Comparison of ENCODE assay signal across 18 mouse cellular contexts in the genomic region with DNA sequence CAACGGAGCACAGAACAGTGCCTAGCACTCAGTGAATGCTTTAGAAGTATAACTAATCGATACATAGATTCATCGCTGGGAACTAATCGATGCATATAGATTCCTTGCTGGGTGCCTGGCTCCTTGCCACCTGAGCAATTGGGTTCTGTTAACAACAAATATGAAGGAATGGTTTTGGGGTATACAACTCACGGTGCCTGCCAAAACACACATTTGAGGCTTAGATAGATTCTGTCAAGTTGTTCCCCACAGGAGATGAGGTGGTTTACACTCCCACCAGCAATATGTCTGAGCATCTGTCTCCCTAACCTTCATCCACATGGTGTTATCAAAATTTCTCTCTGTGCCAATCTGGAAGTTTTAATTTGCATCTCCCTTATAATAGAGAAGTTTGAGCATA. TPM values are rescaled to one million over a fixed set of nuclear protein-coding genes. Genes with fewer than 3 reads are reported as not detected.
DNase-seq lines count a peak whose midpoint lies in the region; ATAC-seq and TF ChIP-seq lines count a peak whose summit lies in the region.
"Had no signal": no experiment of that assay in that cellular context is flagged by ENCODE, and none has a peak within 500 bp of the region (broad histone marks: within the 10 kb centered on the region; RNA-seq: fewer than 3 reads in every experiment).

No protein-coding gene starts in this region.

- peaks cover 9% of the 10 kb centered on the region for H3K4me1 ChIP-seq in forebrain, embryonic 16.5 days (replicated peaks; ENCODE audit: control insufficient read depth, insufficient read depth, low read length)
- no peaks in the 10 kb centered on the region for H3K4me1 ChIP-seq in forebrain, embryonic 11.5 days (replicated peaks; ENCODE audit: control insufficient read depth, insufficient read depth, low read length)
- 0 out of 2 replicates have a peak, but pooled peaks cover 3% of the 10 kb centered on the region for H3K4me1 ChIP-seq in kidney, adult 2 months (ENCODE audit: control insufficient read depth, insufficient read depth, low read length)

- intact Hi-C loops in left cerebral cortex, postnatal 10 days (cut with DNase I) = no loop called here

- no peak for DNase-seq in forebrain, embryonic 11.5 days (ENCODE audit: low spot score)
- DNase-seq in layer of hippocampus, adult 18-20 months (ENCODE audit: low spot score in 2 of 2) = peak; percentile 80 to 94
- peak; percentile 40 to 63 for DNase-seq in left cerebral cortex, postnatal 10 days (ENCODE audit: extremely low spot score in 1 of 2, low spot score in 2 of 2)
- DNase-seq in right cerebral cortex, postnatal 36 days (ENCODE audit: low spot score in 2 of 2) = peak; percentile 58 to 61
- no peak for DNase-seq in ovary, postnatal 10 days (ENCODE audit: low spot score)
- DNase-seq in thymus, postnatal 0 days (ENCODE audit: low spot score) = no peak
- no peak for DNase-seq in kidney, adult 2 months
- DNase-seq: cerebellum, adult 11 months; cerebellum, postnatal 36 days; gastrocnemius, postnatal 14 days; kidney, adult 11 months; kidney, postnatal 36 days; lung, postnatal 14 days; thymus, postnatal 14 days had no signal

- H3K4me3 ChIP-seq in forebrain, embryonic 16.5 days (replicated peaks; ENCODE audit: low read length) = no peak overlapping the region
- no peak overlapping the region for H3K4me3 ChIP-seq in forebrain, embryonic 11.5 days (ENCODE audit: low read depth, low read length)
- H3K4me3 ChIP-seq in kidney, adult 2 months (ENCODE audit: insufficient read depth, low read depth, low read length) = no peak overlapping the region
- H3K4me3 ChIP-seq: hindbrain, embryonic 15.5 days had no signal

- H3K4me2 ChIP-seq in forebrain, embryonic 16.5 days (ENCODE audit: low read length) = no peak overlapping the region
- no peak overlapping the region for H3K4me2 ChIP-seq in forebrain, embryonic 11.5 days (ENCODE audit: low read depth, low read length, severe bottlenecking)
- H3K4me2 ChIP-seq: heart, embryonic 11.5 days; hindbrain, embryonic 15.5 days had no signal

- no peak overlapping the region for H3K27ac ChIP-seq in forebrain, embryonic 16.5 days (ENCODE audit: low read length)
- no peak overlapping the region for H3K27ac ChIP-seq in forebrain, embryonic 11.5 days (ENCODE audit: low read depth, low read length)
- H3K27ac ChIP-seq in kidney, adult 2 months (ENCODE audit: insufficient read depth, low read depth, low read length) = no peak overlapping the region
- H3K27ac ChIP-seq: hindbrain, embryonic 15.5 days had no signal

- H3K9ac ChIP-seq in forebrain, embryonic 16.5 days (replicated peaks; ENCODE audit: low read depth, low read length) = no peak overlapping the region
- H3K9ac ChIP-seq in forebrain, embryonic 11.5 days (ENCODE audit: low read length) = no peak overlapping the region
- H3K9ac ChIP-seq: hindbrain, embryonic 15.5 days had no signal

- no peaks in the 10 kb centered on the region for H3K36me3 ChIP-seq in forebrain, embryonic 16.5 days (ENCODE audit: control insufficient read depth, insufficient read depth)
- H3K36me3 ChIP-seq in forebrain, embryonic 11.5 days (ENCODE audit: control insufficient read depth, insufficient read depth, low read length) = no peaks in the 10 kb centered on the region
- H3K36me3 ChIP-seq in kidney, adult 2 months (ENCODE audit: control insufficient read depth, insufficient read depth, low read length) = no peaks in the 10 kb centered on the region
- H3K36me3 ChIP-seq: hindbrain, embryonic 15.5 days had no signal

- WGBS in forebrain, embryonic 16.5 days = 65% methylated on average over 5 of the region's 5 CpGs
- WGBS in forebrain, embryonic 11.5 days = 94% methylated on average over 5 of the region's 5 CpGs
- 95% methylated on average over 5 of the region's 5 CpGs for WGBS in kidney, adult 2 months

- peak; percentile 77 for ATAC-seq in forebrain, embryonic 16.5 days
- ATAC-seq in forebrain, embryonic 11.5 days (replicated peaks; ENCODE audit: low FRiP score) = no peak
- ATAC-seq: activated CD4-positive, CD25-positive, alpha-beta regulatory T cell, adult 4 months had no signal

- no peaks in the 10 kb centered on the region for H3K27me3 ChIP-seq in forebrain, embryonic 16.5 days (replicated peaks; ENCODE audit: control insufficient read depth, insufficient read depth, low read length)
- H3K27me3 ChIP-seq in forebrain, embryonic 11.5 days (ENCODE audit: control insufficient read depth, insufficient read depth, low read length) = no peaks in the 10 kb centered on the region
- no peaks in the 10 kb centered on the region for H3K27me3 ChIP-seq in kidney, adult 2 months (replicated peaks; ENCODE audit: control insufficient read depth, insufficient read depth, low read length)
- H3K27me3 ChIP-seq: hindbrain, embryonic 15.5 days had no signal

- no peak for TF ChIP-seq CTCF in kidney, adult 2 months (conservative IDR thresholded peaks at IDR 0.05; ENCODE audit: insufficient read depth, insufficient read length, low read depth, low read length)

- TF ChIP-seq POLR2A in kidney, adult 2 months (IDR thresholded peaks at IDR 0.05; ENCODE audit: low read depth, low read length) = no peak

- H3K9me3 ChIP-seq in forebrain, embryonic 16.5 days (ENCODE audit: control insufficient read depth, low read length) = no peaks in the 10 kb centered on the region
- no peaks in the 10 kb centered on the region for H3K9me3 ChIP-seq in forebrain, embryonic 11.5 days (ENCODE audit: control insufficient read depth, low read length)
- H3K9me3 ChIP-seq: hindbrain, embryonic 15.5 days had no signal

RNA-seq across cellular contexts. Expression of a gene that starts 10.7 kb away (rescaled TPM):
- 139 and 173 TPM in 2 replicates for polyA plus RNA-seq in forebrain, embryonic 16.5 days (2015; fragmentation: Nextera tagmentation; extraction: Ambion mirVana)
- polyA plus RNA-seq in forebrain, embryonic 11.5 days (2014; fragmentation: Nextera tagmentation; extraction: Ambion mirVana) = 433 and 456 TPM in 2 replicates
- 10 to 100 TPM; 40.5 to 41.4 TPM for total RNA-seq in layer of hippocampus, adult 18-20 months (2021)
- 10 to 100 TPM; 36.6 to 38.2 TPM for total RNA-seq in left cerebral cortex, postnatal 10 days (2021)
- polyA plus RNA-seq in thymus, postnatal 0 days (2015; fragmentation: Nextera tagmentation; extraction: Ambion mirVana) = 234 and 263 TPM in 2 replicates
- polyA plus RNA-seq in kidney, adult 2 months (2012; rRNA removed) = 20.0 and 21.1 TPM in 2 replicates

Comparison
In these comparisons a context has a peak if more than half of its experiments do, and no peak if none do; other contexts are left out.
1. DNase-seq: peak in layer of hippocampus, adult 18-20 months (2 of 2), left cerebral cortex, postnatal 10 days (2 of 2) and right cerebral cortex, postnatal 36 days (2 of 2); none in forebrain, embryonic 11.5 days (single experiment), ovary, postnatal 10 days (single experiment), thymus, postnatal 0 days (single experiment) and kidney, adult 2 months (single experiment).